In genomic region chr7:24400082-24400452, GRCm38 (mm10) we compare ENCODE assay signal across 8 mouse cellular contexts. TPM values are rescaled to one million over a fixed set of nuclear protein-coding genes. Genes with fewer than 3 reads are reported as not detected.
DNase-seq lines count a peak whose midpoint lies in the region; ATAC-seq and TF ChIP-seq lines count a peak whose summit lies in the region.

No protein-coding gene starts in this region.

- H3K4me3 ChIP-seq in layer of hippocampus, adult 2 months: peak overlapping the region; percentile 87
- H3K4me3 ChIP-seq in embryonic facial prominence, embryonic 12.5 days: peak overlapping the region; percentile 59
- peak overlapping the region; percentile 56 for H3K4me3 ChIP-seq in hindbrain, postnatal 0 days (ENCODE audit: low read length)
- peak overlapping the region; percentile 75 for H3K4me3 ChIP-seq in myocyte

- no peaks in the 10 kb centered on the region; the same call in 1 of the 2 replicates for H3K4me1 ChIP-seq in embryonic facial prominence, embryonic 12.5 days
- no peaks in the 10 kb centered on the region; the same call in 1 of the 2 replicates for H3K4me1 ChIP-seq in hindbrain, postnatal 0 days (ENCODE audit: insufficient read depth, low read length)

- WGBS in embryonic facial prominence, embryonic 12.5 days: 14% methylated on average over 3 of the region's 3 CpGs
- 13% methylated on average over 3 of the region's 3 CpGs for WGBS in hindbrain, postnatal 0 days

- peaks cover 16% of the 10 kb centered on the region; the same call in 1 of the 2 replicates for H3K36me3 ChIP-seq in embryonic facial prominence, embryonic 12.5 days
- H3K36me3 ChIP-seq in hindbrain, postnatal 0 days (ENCODE audit: insufficient read depth, low read length): peaks cover 7% of the 10 kb centered on the region; the same call in 1 of the 2 replicates
- no peaks in the 10 kb centered on the region for H3K36me3 ChIP-seq in myocyte (ENCODE audit: control insufficient read depth, insufficient read depth)

- H3K27ac ChIP-seq in layer of hippocampus, adult 2 months: peak overlapping the region; percentile 99
- H3K27ac ChIP-seq in embryonic facial prominence, embryonic 12.5 days: peak overlapping the region; percentile 97
- peak overlapping the region; percentile 96 for H3K27ac ChIP-seq in hindbrain, postnatal 0 days

- peak overlapping the region; percentile 55 for H3K4me2 ChIP-seq in embryonic facial prominence, embryonic 12.5 days (replicated peaks)
- peak overlapping the region; percentile 59 for H3K4me2 ChIP-seq in hindbrain, postnatal 0 days (ENCODE audit: low read depth, low read length)
- peak overlapping the region; percentile 92 for H3K4me2 ChIP-seq in myocyte (ENCODE audit: low read depth)

- peaks cover 9% of the 10 kb centered on the region for H3K79me2 ChIP-seq in myocyte (ENCODE audit: control insufficient read depth, insufficient read depth)

- ATAC-seq in embryonic facial prominence, embryonic 12.5 days (ENCODE audit: insufficient number of reproducible peaks, insufficient read depth, low FRiP score, low TSS enrichment): 0 out of 2 replicates have a peak, but pooled peaks have one; percentile 1
- no peak; the same call in 1 of the 2 replicates for ATAC-seq in hindbrain, postnatal 0 days

- no peaks in the 10 kb centered on the region for H3K27me3 ChIP-seq in embryonic facial prominence, embryonic 12.5 days
- no peaks in the 10 kb centered on the region for H3K27me3 ChIP-seq in hindbrain, postnatal 0 days (ENCODE audit: insufficient read depth, low read length)
- H3K27me3 ChIP-seq in myocyte (ENCODE audit: control insufficient read depth, insufficient read depth, insufficient read length): no peaks in the 10 kb centered on the region

- DNase-seq in layer of hippocampus, adult 2 months (ENCODE audit: low spot score in 2 of 2): no peak
- no peak for DNase-seq in layer of hippocampus, postnatal 36 days
- DNase-seq in hindbrain, postnatal 0 days (ENCODE audit: low spot score): no peak
- DNase-seq in natural killer cell, adult 2 months (ENCODE audit: low spot score in 2 of 2): no peak
- DNase-seq in right cerebral cortex, postnatal 14 days: no peak
- no peak for DNase-seq in cerebellum, postnatal 36 days

- peak overlapping the region; percentile 52 for H3K9ac ChIP-seq in embryonic facial prominence, embryonic 12.5 days
- H3K9ac ChIP-seq in hindbrain, postnatal 0 days (replicated peaks; ENCODE audit: low read length): peak overlapping the region; percentile 60

- H3K9me3 ChIP-seq in embryonic facial prominence, embryonic 12.5 days: 0 out of 2 replicates have a peak, but pooled peaks cover 3% of the 10 kb centered on the region
- no peaks in the 10 kb centered on the region for H3K9me3 ChIP-seq in hindbrain, postnatal 0 days (ENCODE audit: low read length)

- peak overlapping the region; percentile 81 for H3ac ChIP-seq in myocyte (ENCODE audit: control insufficient read depth, insufficient read length)

- TF ChIP-seq CTCF in layer of hippocampus, adult 2 months (conservative IDR thresholded peaks at IDR 0.05): no peak
- TF ChIP-seq CTCF in hindbrain, postnatal 0 days (IDR thresholded peaks at IDR 0.05; ENCODE audit: low read depth): no peak

- no peak for TF ChIP-seq POLR2A in myocyte (IDR thresholded peaks at IDR 0.05; ENCODE audit: insufficient read length, low read depth)

TF ChIP-seq in myocyte, 11 proteins besides CTCF, POLR2A, EP300 and RAD21:
- TF ChIP-seq TCF3 (IDR thresholded peaks at IDR 0.05; ENCODE audit: insufficient read length, low read depth) (no peak), SRF (IDR thresholded peaks at IDR 0.05; ENCODE audit: control insufficient read depth, insufficient read length, low read depth) (no peak), MYOD1 (IDR thresholded peaks at IDR 0.05; ENCODE audit: control insufficient read depth in 1 of 3, insufficient read length in 2 of 3, low read depth in 2 of 3) (no peak), REST (IDR thresholded peaks at IDR 0.05; ENCODE audit: insufficient read depth, insufficient read length) (no peak), MYOG (IDR thresholded peaks at IDR 0.05; ENCODE audit: control insufficient read depth in 1 of 3, insufficient read depth in 1 of 3, insufficient read length in 2 of 3, low read depth in 2 of 3) (no peak), POLR2AphosphoS2 (IDR thresholded peaks at IDR 0.05; ENCODE audit: insufficient read length, low read depth) (no peak), USF1 (IDR thresholded peaks at IDR 0.05; ENCODE audit: low read depth) (no peak), CEBPB (IDR thresholded peaks at IDR 0.05; ENCODE audit: insufficient read depth, poor library complexity, severe bottlenecking) (no peak)
TF ChIP-seq in myocyte: peak in this region for 0.

RNA-seq across cellular contexts. Expression of gene Smg9, which starts 0.6 kb away (rescaled TPM):
- 10 to 100 TPM; 34.6 to 43.6 TPM for total RNA-seq in layer of hippocampus, adult 2 months (2021)
- 10 to 100 TPM; 33.8 to 39.0 TPM for total RNA-seq in layer of hippocampus, postnatal 36 days (2021)
- 23.6 and 26.0 TPM in 2 replicates for polyA plus RNA-seq in embryonic facial prominence, embryonic 12.5 days (2016; fragmentation: Nextera tagmentation; extraction: Ambion mirVana)
- total RNA-seq in hindbrain, postnatal 0 days (2014; rRNA removed): 34.5 and 52.3 TPM in 2 replicates
- polyA plus RNA-seq in hindbrain, postnatal 0 days (2015; fragmentation: Nextera tagmentation; extraction: Ambion mirVana): 27.4 and 29.7 TPM in 2 replicates
- polyA plus RNA-seq in myocyte (2012; fragmentation: generic; extraction: Trizol): 17.4 TPM

RNA-seq across cellular contexts. Expression of gene Kcnn4, which starts 30.0 kb away (rescaled TPM):
- total RNA-seq in layer of hippocampus, adult 2 months (2021): under 1 TPM; 0.64 to 0.67 TPM
- total RNA-seq in layer of hippocampus, postnatal 36 days (2021): under 1 TPM; 0.17 to 0.48 TPM
- polyA plus RNA-seq in embryonic facial prominence, embryonic 12.5 days (2016; fragmentation: Nextera tagmentation; extraction: Ambion mirVana): 2.0 and 2.7 TPM in 2 replicates
- total RNA-seq in hindbrain, postnatal 0 days (2014; rRNA removed): 1.1 and 3.9 TPM in 2 replicates
- polyA plus RNA-seq in hindbrain, postnatal 0 days (2015; fragmentation: Nextera tagmentation; extraction: Ambion mirVana): 1.2 and 1.9 TPM in 2 replicates
- polyA plus RNA-seq in myocyte (2012; fragmentation: generic; extraction: Trizol): 37.4 TPM

RNA-seq across cellular contexts. Expression of gene Lypd5, which starts 51.1 kb away (rescaled TPM):
- not detected for total RNA-seq in layer of hippocampus, adult 2 months (2021)
- not detected for total RNA-seq in layer of hippocampus, postnatal 36 days (2021)
- polyA plus RNA-seq in embryonic facial prominence, embryonic 12.5 days (2016; fragmentation: Nextera tagmentation; extraction: Ambion mirVana): not detected in 2 replicates
- not detected in 2 replicates for total RNA-seq in hindbrain, postnatal 0 days (2014; rRNA removed)
- polyA plus RNA-seq in hindbrain, postnatal 0 days (2015; fragmentation: Nextera tagmentation; extraction: Ambion mirVana): 0.13 TPM in 1 of 2 replicates, not detected in the other
- polyA plus RNA-seq in myocyte (2012; fragmentation: generic; extraction: Trizol): not detected

RNA-seq across cellular contexts. Expression of gene Irgc1, which starts 52.0 kb away (rescaled TPM):
- total RNA-seq in layer of hippocampus, adult 2 months (2021): not detected
- not detected for total RNA-seq in layer of hippocampus, postnatal 36 days (2021)
- not detected in 2 replicates for polyA plus RNA-seq in embryonic facial prominence, embryonic 12.5 days (2016; fragmentation: Nextera tagmentation; extraction: Ambion mirVana)
- total RNA-seq in hindbrain, postnatal 0 days (2014; rRNA removed): not detected in 2 replicates
- polyA plus RNA-seq in hindbrain, postnatal 0 days (2015; fragmentation: Nextera tagmentation; extraction: Ambion mirVana): not detected in 2 replicates
- 0.32 TPM for polyA plus RNA-seq in myocyte (2012; fragmentation: generic; extraction: Trizol)
